13 mouse cellular contexts compared by ENCODE assay signal in the genomic region with DNA sequence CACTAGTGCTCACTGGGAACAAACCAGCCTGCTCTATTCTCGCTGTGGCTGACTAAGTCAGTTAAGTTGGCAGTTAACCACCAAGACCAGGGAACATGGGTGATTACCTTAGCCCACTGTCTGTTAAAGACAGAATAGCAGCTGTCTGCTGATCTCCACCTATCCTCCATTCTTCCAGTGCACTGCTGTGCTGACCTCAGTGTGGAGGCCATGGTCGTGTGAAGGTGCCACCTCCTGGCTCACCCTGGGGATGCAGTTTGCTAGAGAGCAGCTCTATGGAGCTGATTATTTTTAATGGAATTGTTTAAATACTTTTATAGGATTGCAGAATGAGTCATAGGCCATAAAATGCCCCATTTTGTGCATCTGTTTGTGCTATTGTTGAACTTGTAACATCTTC.
DNase-seq lines count a peak whose midpoint lies in the region; ATAC-seq and TF ChIP-seq lines count a peak whose summit lies in the region.
"Had no signal": no experiment of that assay in that cellular context is flagged by ENCODE, and none has a peak within 500 bp of the region (broad histone marks: within the 10 kb centered on the region; RNA-seq: fewer than 3 reads in every experiment).

No protein-coding gene starts in this region.

- H3K27ac ChIP-seq in heart, postnatal 0 days (ENCODE audit: low read depth) = no peak overlapping the region
- H3K27ac ChIP-seq: forebrain, embryonic 10.5 days; liver, embryonic 15.5 days; midbrain, embryonic 15.5 days had no signal

- peaks cover 99% of the 10 kb centered on the region for H3K36me3 ChIP-seq in heart, postnatal 0 days (replicated peaks; ENCODE audit: control insufficient read depth, insufficient read depth, low read length)

- intact Hi-C loops in heart, postnatal 25 days (cut with DNase I) = no loop called here

- no peaks in the 10 kb centered on the region for H3K9me3 ChIP-seq in heart, postnatal 0 days (replicated peaks; ENCODE audit: control insufficient read depth, low read length)
- H3K9me3 ChIP-seq: forebrain, embryonic 10.5 days; liver, embryonic 15.5 days; midbrain, embryonic 15.5 days had no signal

- H3K4me2 ChIP-seq in heart, postnatal 0 days (ENCODE audit: low read depth, low read length) = no peak overlapping the region
- H3K4me2 ChIP-seq: liver, embryonic 15.5 days; midbrain, embryonic 15.5 days had no signal

- DNase-seq in heart, postnatal 0 days (ENCODE audit: low spot score) = no peak
- no peak for DNase-seq in heart, postnatal 25 days (ENCODE audit: low spot score)
- no peak for DNase-seq in lung, adult 2 months
- no peak for DNase-seq in lung, postnatal 4 days
- peak; percentile 56 for DNase-seq in adipocyte (ENCODE audit: low spot score)
- DNase-seq in retina, postnatal 1 day = peak; percentile 54
- DNase-seq in right cerebral cortex, postnatal 25 days = no peak
- no peak for DNase-seq in embryo, embryonic 11 days
- DNase-seq: gastrocnemius, postnatal 10 days; heart, postnatal 36 days had no signal

- H3K9ac ChIP-seq in heart, postnatal 0 days (replicated peaks; ENCODE audit: low read depth, low read length) = no peak overlapping the region
- H3K9ac ChIP-seq: liver, embryonic 15.5 days; midbrain, embryonic 15.5 days had no signal

- no peaks in the 10 kb centered on the region for H3K4me1 ChIP-seq in heart, postnatal 0 days (ENCODE audit: control insufficient read depth, insufficient read depth)
- no peaks in the 10 kb centered on the region for H3K4me1 ChIP-seq in lung, adult 2 months (ENCODE audit: control insufficient read depth, insufficient read depth, low read length)
- H3K4me1 ChIP-seq: liver, embryonic 15.5 days; midbrain, embryonic 15.5 days had no signal

- TF ChIP-seq EP300 in heart, postnatal 0 days (IDR thresholded peaks at IDR 0.05; ENCODE audit: low read depth) = no peak

- peak; percentile 59; the same call in 1 of the 2 replicates for ATAC-seq in heart, postnatal 0 days (ENCODE audit: insufficient read depth, low read depth)
- ATAC-seq: midbrain, embryonic 15.5 days had no signal

- 65% methylated on average over 2 of the region's 2 CpGs for WGBS in heart, postnatal 0 days
- WGBS in lung, adult 2 months = 65% methylated on average over 2 of the region's 2 CpGs

- TF ChIP-seq CTCF in heart, postnatal 0 days (IDR thresholded peaks at IDR 0.05; ENCODE audit: low read depth) = peak; percentile 33
- TF ChIP-seq CTCF in lung, adult 2 months (IDR thresholded peaks at IDR 0.05; ENCODE audit: insufficient read depth, low read length) = peak; percentile 38; the same call in 1 of the 2 replicates

- no peaks in the 10 kb centered on the region for H3K27me3 ChIP-seq in heart, postnatal 0 days (ENCODE audit: control insufficient read depth, insufficient read depth, low read length)
- H3K27me3 ChIP-seq: liver, embryonic 15.5 days; midbrain, embryonic 15.5 days had no signal

- no peak for TF ChIP-seq POLR2A in lung, adult 2 months (IDR thresholded peaks at IDR 0.05; ENCODE audit: borderline replicate concordance, extremely low read depth, low read depth, low read length)

- H3K4me3 ChIP-seq in heart, postnatal 0 days (ENCODE audit: low read depth, low read length) = no peak overlapping the region
- H3K4me3 ChIP-seq in lung, adult 2 months (replicated peaks; ENCODE audit: extremely low read depth, low read depth, low read length) = no peak overlapping the region
- H3K4me3 ChIP-seq: forebrain, embryonic 10.5 days; liver, embryonic 15.5 days; midbrain, embryonic 15.5 days had no signal

Comparison
In these comparisons a context has a peak if more than half of its experiments do, and no peak if none do; other contexts are left out.
1. DNase-seq: peak in adipocyte (single experiment) and retina, postnatal 1 day (single experiment); none in heart, postnatal 0 days (single experiment), heart, postnatal 25 days (single experiment), lung, adult 2 months (single experiment), lung, postnatal 4 days (0 of 2), right cerebral cortex, postnatal 25 days (single experiment) and embryo, embryonic 11 days (single experiment).